Mouse (Mus musculus): ENCODE results near the gene Plpp3. TPM values are rescaled to one million over a fixed set of nuclear protein-coding genes. Genes with fewer than 3 reads are reported as not detected.
"Not testable (repeated sequence)": the region's sequence is repeated elsewhere in the genome, so short reads cannot be mapped to it uniquely, and the experiment has no call there.

Gene Plpp3
- total RNA-seq, 2 experiments from 2014 or later, result 43.9 to 45.4 TPM

GRCm38 (mm10) chr4:105252044-105252443, 94.9 kb downstream of the Plpp3 start:
- intact Hi-C loops (cut with DNase I), result no loop called here
- no peak for DNase-seq

GRCm38 (mm10) chr4:105252571-105253200, 95.5 kb downstream of the Plpp3 start:
- DNase-seq, result no peak
- intact Hi-C loops (cut with DNase I), result no loop called here

DNA sequence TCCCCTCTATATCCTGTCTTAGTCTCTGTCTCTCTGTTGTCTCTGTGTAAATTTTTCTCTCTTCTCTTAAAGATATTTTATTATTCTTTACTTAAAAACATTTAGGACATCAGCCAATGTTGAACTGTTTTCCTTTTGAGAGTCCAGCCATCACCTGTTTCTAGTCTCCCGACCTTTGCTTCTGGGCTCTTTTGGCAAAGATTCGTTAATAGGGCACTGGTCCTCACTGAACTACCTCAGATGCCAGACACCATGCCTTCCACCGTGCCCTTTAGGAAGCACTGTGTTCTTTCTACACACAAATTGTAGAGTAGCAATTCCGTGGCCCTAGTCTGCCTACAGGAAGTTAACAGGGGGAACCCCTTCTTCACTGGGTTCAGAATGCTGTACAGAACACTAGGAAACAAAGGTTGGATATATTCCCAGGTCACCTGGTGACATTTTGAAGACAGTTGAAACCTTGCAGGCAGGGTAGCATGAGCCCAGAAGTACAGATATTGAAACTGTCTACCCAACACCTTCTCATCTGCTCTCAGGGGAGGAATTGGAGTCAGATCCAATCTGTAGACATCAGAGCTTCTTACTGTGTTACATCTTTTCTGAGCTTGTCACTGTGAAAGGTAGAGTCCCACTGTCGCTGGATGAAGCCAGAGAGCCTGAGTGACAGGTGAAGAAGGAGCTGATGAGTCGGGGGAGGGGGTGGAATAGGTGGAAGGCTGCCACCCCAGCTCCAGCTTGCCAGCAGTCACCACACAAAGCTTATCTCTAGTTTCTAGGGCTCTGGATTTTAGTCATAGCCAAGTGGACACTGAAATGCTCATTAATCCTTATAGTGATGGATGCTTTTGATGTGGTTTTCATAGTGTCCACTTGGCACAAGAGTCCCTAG, 96.5 kb downstream of the Plpp3 start:
- intact Hi-C loops (cut with DNase I), result no loop called here

GRCm38 (mm10) chr4:105254365-105254764, 97.2 kb downstream of the Plpp3 start:
- no peak for DNase-seq

More for the DNA sequence above, 96.5 kb downstream of the Plpp3 start:
- DNase-seq, result no peak

GRCm38 (mm10) chr4:105255185-105255584, 98.0 kb downstream of the Plpp3 start:
- no peak for DNase-seq
- intact Hi-C loops (cut with DNase I), result no loop called here

More at GRCm38 (mm10) chr4:105254365-105254764, 97.2 kb downstream of the Plpp3 start:
- intact Hi-C loops (cut with DNase I), result no loop called here

GRCm38 (mm10) chr4:105257667-105258560, 100.8 kb downstream of the Plpp3 start:
- DNase-seq, result no peak
- intact Hi-C loops (cut with DNase I), result no loop called here

DNA sequence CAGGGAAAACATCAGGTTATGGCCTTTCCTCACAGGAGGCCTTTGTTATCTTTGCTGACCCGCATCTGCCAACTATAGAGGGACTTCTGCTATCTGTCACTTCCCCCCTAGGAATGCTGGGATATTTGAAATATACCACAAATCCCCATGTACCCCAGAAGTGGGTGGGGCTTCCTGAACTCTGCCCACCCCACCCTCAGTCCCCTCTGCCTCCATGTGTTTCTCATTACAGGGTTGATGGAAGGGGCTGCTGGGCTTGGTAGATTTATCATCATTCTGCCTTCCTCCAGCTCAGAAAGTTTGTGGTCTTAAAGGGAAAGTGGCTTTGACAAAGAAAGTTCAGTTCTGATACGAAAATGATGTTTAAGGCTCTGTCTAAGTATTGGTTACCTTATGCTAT, 103.2 kb downstream of the Plpp3 start:
- DNase-seq, result no peak
- intact Hi-C loops (cut with DNase I), result no loop called here

- no peak for DNase-seq
- intact Hi-C loops (cut with DNase I), result no loop called here
Measured at GRCm38 (mm10) chr4:105260893-105261769, 104.0 kb downstream of the Plpp3 start.

DNA sequence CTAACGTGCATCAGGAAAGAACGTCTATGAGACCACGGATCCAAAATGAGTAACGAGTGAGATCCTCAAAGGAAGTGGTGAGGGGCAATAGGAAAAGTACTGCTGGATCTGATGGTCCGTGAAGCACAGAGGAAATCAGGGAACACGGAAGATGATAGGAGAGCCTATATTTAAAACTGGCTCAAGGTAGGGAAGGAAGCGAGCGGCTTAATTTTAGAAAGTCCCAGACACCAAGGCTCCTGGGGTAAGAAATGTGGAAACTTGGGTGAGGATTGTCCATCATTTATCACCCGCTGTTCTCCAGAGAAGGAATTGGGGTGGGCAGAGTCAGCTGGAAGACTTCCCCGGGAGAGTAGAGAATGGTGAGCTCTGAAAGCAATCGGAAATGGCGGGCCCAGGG, 105.2 kb downstream of the Plpp3 start:
- DNase-seq, result no peak
- intact Hi-C loops (cut with DNase I), result no loop called here

- DNase-seq, result no peak
- intact Hi-C loops (cut with DNase I), result no loop called here
Measured at GRCm38 (mm10) chr4:105263600-105263999, 106.5 kb downstream of the Plpp3 start.

- intact Hi-C loops (cut with DNase I), result no loop called here
- no peak for DNase-seq
Measured at GRCm38 (mm10) chr4:105265041-105265440, 107.9 kb downstream of the Plpp3 start.

DNA sequence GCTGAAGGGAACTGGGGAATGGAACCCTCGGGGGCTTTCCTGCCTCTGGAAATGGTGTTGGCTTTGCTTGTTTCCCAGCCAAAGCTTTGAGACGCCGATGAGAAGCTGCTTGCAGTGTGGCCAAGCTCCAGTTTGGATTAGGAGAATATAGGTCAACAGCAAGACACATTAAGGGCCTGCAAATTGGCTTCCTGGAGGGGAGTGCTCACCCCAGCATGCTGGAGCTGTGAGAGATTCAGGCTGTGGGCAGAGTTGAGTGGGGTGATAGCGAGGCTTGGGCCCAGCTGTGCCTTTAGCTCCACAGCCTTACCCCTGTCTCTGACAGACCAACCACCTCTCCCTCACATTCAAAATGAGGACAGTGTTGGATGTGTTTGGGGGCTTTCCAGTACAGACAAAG, 108.5 kb downstream of the Plpp3 start:
- intact Hi-C loops (cut with DNase I), result no loop called here
- no peak for DNase-seq

GRCm38 (mm10) chr4:105268202-105268730, 111.1 kb downstream of the Plpp3 start:
- intact Hi-C loops (cut with DNase I), result no loop called here
- no peak for DNase-seq

GRCm38 (mm10) chr4:105269398-105269797, 112.3 kb downstream of the Plpp3 start:
- intact Hi-C loops (cut with DNase I); DNase-seq: not testable (repeated sequence)

DNA sequence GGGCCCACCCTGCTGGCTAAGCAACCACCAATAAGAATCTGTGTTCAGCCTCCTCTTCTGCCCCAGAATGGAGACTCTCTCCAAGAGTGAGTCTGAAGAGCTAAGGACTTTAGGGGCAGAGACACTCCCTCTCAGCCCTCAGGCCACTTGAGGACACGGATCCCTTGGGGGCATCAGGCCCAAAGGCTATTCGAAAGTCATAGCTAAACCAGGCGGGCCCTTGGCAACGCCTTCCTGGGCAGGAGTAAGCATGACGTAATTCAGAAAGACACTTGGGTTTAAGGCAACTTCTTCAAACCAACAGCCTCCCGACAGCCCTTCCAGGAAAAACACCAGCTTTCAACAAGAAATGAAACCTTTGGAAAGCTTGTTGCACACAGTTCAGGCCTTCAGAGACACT, 114.0 kb downstream of the Plpp3 start:
- intact Hi-C loops (cut with DNase I), result no loop called here

GRCm38 (mm10) chr4:105273034-105273433, 115.9 kb downstream of the Plpp3 start:
- intact Hi-C loops (cut with DNase I), result no loop called here
- no peak for DNase-seq

More for the DNA sequence above, 114.0 kb downstream of the Plpp3 start:
- peak; percentile 44 to 68 for DNase-seq

DNA sequence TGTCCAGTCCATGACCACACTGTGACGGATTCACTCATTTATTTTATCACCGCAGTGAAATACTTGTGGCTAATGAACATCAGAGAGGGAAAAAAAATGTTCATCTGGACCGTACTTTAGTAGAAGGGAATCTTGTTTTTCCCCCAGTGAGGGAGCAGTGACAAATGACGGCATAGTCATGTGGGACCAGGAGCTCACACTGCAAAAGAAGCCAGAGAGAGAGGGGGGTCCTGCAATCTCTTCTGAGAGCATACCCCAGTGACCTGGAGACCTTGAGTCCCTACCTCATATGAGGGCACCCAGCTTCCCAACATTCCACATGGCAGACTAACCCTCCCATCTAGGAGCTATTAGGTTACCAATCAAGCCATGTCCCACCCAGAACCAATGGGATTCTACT, 116.3 kb downstream of the Plpp3 start:
- DNase-seq, result no peak
- intact Hi-C loops (cut with DNase I), result no loop called here

- no peak for DNase-seq
Measured at GRCm38 (mm10) chr4:105275616-105276015, 118.5 kb downstream of the Plpp3 start.

GRCm38 (mm10) chr4:105276062-105276795, 119.1 kb downstream of the Plpp3 start:
- DNase-seq, result no peak
- intact Hi-C loops (cut with DNase I), result no loop called here

More at GRCm38 (mm10) chr4:105275616-105276015, 118.5 kb downstream of the Plpp3 start:
- intact Hi-C loops (cut with DNase I), result no loop called here

All from gastrocnemius, postnatal 36 days (tissue).